Mouse (Mus musculus): ENCODE measurements around the gene Fgfr2. TPM values are rescaled to one million over a fixed set of nuclear protein-coding genes. Genes with fewer than 3 reads are reported as not detected.

Fgfr2 gene
- polyA plus RNA-seq, 1 experiment from 2014 or later: 81.1 TPM

DNA sequence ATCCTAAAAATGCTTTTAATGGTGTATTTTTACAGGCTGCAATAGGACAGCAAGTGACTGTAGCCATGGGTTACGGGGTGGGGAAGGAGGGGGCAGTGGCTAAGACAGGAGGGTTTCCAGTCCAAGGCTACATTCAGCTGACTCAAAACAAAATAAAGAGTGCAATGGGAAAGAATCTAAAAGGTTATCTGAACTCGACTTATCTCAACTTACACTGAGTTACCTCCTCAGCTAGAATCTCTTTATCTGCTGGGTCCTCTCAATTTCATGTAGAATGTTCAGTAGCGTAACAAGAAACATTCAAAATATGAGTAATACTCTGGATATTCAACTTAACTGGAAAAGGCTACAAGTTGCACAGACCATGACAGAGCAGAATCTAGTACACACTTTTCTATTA lies 550.4 kb downstream of the Fgfr2 start:
- Histone ChIP-seq H3K27ac (peak overlapping the region; percentile 61; the same call in 1 of the 2 replicates), H3K9me3 (replicated peaks) (no peaks in the 10 kb centered on the region), H3K4me2 (replicated peaks) (no peak overlapping the region), H3K4me1 (peaks cover 21% of the 10 kb centered on the region), H3K4me3 (no peak overlapping the region), H3K27me3 (peaks cover 8% of the 10 kb centered on the region), H3K9ac (no peak overlapping the region), H3K36me3 (peaks cover 11% of the 10 kb centered on the region; the same call in 1 of the 2 replicates)
- WGBS: 65% methylated on average over 3 of the region's 3 CpGs
- ATAC-seq (ENCODE audit: low FRiP score): no peak

DNA sequence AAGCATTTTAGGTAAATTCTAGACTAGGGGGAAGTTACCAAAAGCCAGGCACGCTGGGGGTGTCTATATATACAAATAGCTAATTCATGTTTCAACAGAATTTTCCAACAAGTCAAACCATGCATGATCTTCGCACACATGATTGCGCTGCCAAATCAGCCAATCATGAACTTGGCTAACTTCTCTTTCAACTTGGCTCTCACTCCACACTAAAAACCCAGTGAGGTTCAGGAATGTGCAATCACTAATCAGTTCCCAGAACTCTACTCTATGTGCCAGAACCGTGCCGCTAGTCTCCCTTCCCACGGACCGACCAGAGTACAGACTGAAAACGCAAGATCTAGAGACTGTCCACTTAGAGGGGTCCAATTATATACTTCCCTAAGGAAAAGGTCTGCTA lies 551.7 kb downstream of the Fgfr2 start:
- H3K4me3 ChIP-seq: no peak overlapping the region
- no peaks in the 10 kb centered on the region for H3K27me3 ChIP-seq
- no peaks in the 10 kb centered on the region for H3K9me3 ChIP-seq (replicated peaks)
- H3K36me3 ChIP-seq: peaks cover 11% of the 10 kb centered on the region; the same call in 1 of the 2 replicates
- no peak overlapping the region for H3K27ac ChIP-seq
- ATAC-seq (ENCODE audit: low FRiP score): no peak
- no peak overlapping the region for H3K4me2 ChIP-seq (replicated peaks)
- H3K4me1 ChIP-seq: peaks cover 19% of the 10 kb centered on the region
- 87% methylated on average over 8 of the region's 8 CpGs for WGBS
- no peak overlapping the region for H3K9ac ChIP-seq

GRCm38 (mm10) chr7:132570071-132570470 lies 553.1 kb downstream of the Fgfr2 start:
- H3K27me3 ChIP-seq: no peaks in the 10 kb centered on the region
- H3K27ac ChIP-seq: no peak overlapping the region
- WGBS: 82% methylated on average over 5 of the region's 5 CpGs
- peaks cover 11% of the 10 kb centered on the region for H3K4me1 ChIP-seq
- no peak for ATAC-seq (ENCODE audit: low FRiP score)
- H3K4me3 ChIP-seq: no peak overlapping the region
- no peaks in the 10 kb centered on the region for H3K9me3 ChIP-seq (replicated peaks)
- H3K9ac ChIP-seq: no peak overlapping the region
- H3K36me3 ChIP-seq: peaks cover 15% of the 10 kb centered on the region; the same call in 1 of the 2 replicates
- H3K4me2 ChIP-seq (replicated peaks): no peak overlapping the region

- peaks cover 23% of the 10 kb centered on the region for H3K36me3 ChIP-seq
- H3K4me1 ChIP-seq: peaks cover 9% of the 10 kb centered on the region
- no peak overlapping the region for H3K9ac ChIP-seq
- no peaks in the 10 kb centered on the region for H3K9me3 ChIP-seq (replicated peaks)
- no peak overlapping the region for H3K4me2 ChIP-seq (replicated peaks)
- H3K4me3 ChIP-seq: no peak overlapping the region
- no peak overlapping the region for H3K27ac ChIP-seq
- H3K27me3 ChIP-seq: no peaks in the 10 kb centered on the region
- 94% methylated on average over 6 of the region's 6 CpGs for WGBS
- ATAC-seq (ENCODE audit: low FRiP score): no peak
These were observed 554.3 kb downstream of the Fgfr2 start for GRCm38 (mm10) chr7:132568817-132569216.

GRCm38 (mm10) chr7:132565831-132566230 lies 557.3 kb downstream of the Fgfr2 start:
- Histone ChIP-seq H3K4me2 (replicated peaks) (no peak overlapping the region), H3K4me1 (no peaks in the 10 kb centered on the region), H3K27ac (no peak overlapping the region), H3K36me3 (peaks cover 53% of the 10 kb centered on the region), H3K9me3 (replicated peaks) (no peaks in the 10 kb centered on the region), H3K4me3 (no peak overlapping the region), H3K27me3 (no peaks in the 10 kb centered on the region), H3K9ac (no peak overlapping the region)
- 67% methylated on average over 1 of the region's 1 CpGs for WGBS
- no peak for ATAC-seq (ENCODE audit: low FRiP score)

DNA sequence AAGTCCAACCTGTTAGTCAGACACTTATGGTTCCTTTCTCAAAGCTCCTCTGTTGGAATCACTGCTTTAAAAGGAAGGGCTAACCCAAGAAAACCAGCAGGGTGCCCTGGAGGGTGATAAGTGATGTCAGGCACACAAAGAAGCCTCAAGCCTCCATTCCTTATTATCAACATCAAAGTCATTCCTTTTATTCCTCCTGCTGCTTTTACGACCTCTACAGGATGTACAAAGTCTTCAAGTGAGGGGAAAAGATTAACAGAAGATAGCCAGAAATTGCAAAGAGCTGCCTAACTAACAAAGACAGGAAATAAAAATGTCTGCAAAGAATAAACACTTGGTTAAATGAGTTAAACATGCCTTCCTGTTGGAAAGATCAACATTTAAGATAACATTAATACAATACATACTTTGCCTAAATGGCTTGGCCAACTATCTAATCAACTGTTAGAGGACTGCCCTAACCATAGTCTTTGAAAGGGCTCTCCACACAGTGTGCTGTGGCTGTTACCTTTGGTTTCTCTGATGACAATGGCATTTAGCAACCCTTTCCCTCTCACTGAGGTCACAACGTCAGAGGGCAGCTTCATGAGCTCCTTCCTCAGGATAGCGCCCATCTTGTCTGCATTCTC lies 563.9 kb downstream of the Fgfr2 start:
- WGBS: 57% methylated on average over 3 of the region's 3 CpGs
- H3K27me3 ChIP-seq: no peaks in the 10 kb centered on the region
- H3K9ac ChIP-seq: no peak overlapping the region
- no peak overlapping the region for H3K4me2 ChIP-seq (replicated peaks)
- H3K9me3 ChIP-seq (replicated peaks): no peaks in the 10 kb centered on the region
- no peak overlapping the region for H3K27ac ChIP-seq
- H3K4me1 ChIP-seq: no peaks in the 10 kb centered on the region
- no peak overlapping the region for H3K4me3 ChIP-seq
- peaks cover 69% of the 10 kb centered on the region for H3K36me3 ChIP-seq
- no peak for ATAC-seq (ENCODE audit: low FRiP score)

- Histone ChIP-seq H3K27me3 (no peaks in the 10 kb centered on the region), H3K27ac (no peak overlapping the region), H3K9ac (no peak overlapping the region), H3K4me2 (replicated peaks) (no peak overlapping the region), H3K4me1 (no peaks in the 10 kb centered on the region), H3K4me3 (no peak overlapping the region), H3K36me3 (peaks cover 59% of the 10 kb centered on the region), H3K9me3 (replicated peaks) (no peaks in the 10 kb centered on the region)
- 90% methylated on average over 7 of the region's 7 CpGs for WGBS
- ATAC-seq (ENCODE audit: low FRiP score): no peak
These were observed 564.9 kb downstream of the Fgfr2 start for GRCm38 (mm10) chr7:132558141-132558736.

DNA sequence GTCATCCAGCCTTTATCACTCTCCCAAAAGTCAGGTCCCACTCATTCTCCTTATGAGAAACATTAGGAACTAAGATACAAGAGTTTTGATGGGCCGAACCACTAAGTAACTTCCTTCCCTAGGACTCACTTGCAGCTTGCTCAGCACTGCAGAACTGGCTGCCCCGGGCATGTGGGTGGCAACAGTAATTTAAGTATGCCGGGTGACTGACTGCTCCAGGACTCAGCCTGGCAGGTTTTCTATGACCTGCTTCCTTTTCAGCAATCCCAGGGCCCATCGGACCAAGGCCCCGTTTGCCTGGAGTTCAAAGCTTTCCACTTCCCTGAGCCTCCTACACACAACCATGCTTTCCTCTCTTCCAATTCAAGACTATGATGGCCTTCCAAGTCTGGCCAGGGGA lies 566.6 kb downstream of the Fgfr2 start:
- Histone ChIP-seq H3K4me2 (replicated peaks) (no peak overlapping the region), H3K27me3 (no peaks in the 10 kb centered on the region), H3K4me3 (no peak overlapping the region), H3K9me3 (replicated peaks) (no peaks in the 10 kb centered on the region), H3K36me3 (peaks cover 42% of the 10 kb centered on the region), H3K27ac (no peak overlapping the region), H3K9ac (no peak overlapping the region), H3K4me1 (no peaks in the 10 kb centered on the region)
- WGBS: 92% methylated on average over 5 of the region's 5 CpGs
- ATAC-seq (ENCODE audit: low FRiP score): no peak

- no peaks in the 10 kb centered on the region for H3K9me3 ChIP-seq (replicated peaks)
- H3K4me2 ChIP-seq (replicated peaks): no peak overlapping the region
- ATAC-seq (ENCODE audit: low FRiP score): no peak
- peaks cover 4% of the 10 kb centered on the region; the same call in 1 of the 2 replicates for H3K4me1 ChIP-seq
- no peak overlapping the region for H3K27ac ChIP-seq
- WGBS: 43% methylated on average over 4 of the region's 4 CpGs
- H3K27me3 ChIP-seq: no peaks in the 10 kb centered on the region
- peaks cover 36% of the 10 kb centered on the region for H3K36me3 ChIP-seq
- no peak overlapping the region for H3K4me3 ChIP-seq
- H3K9ac ChIP-seq: no peak overlapping the region
These were observed 567.2 kb downstream of the Fgfr2 start for GRCm38 (mm10) chr7:132555911-132556310.

DNA sequence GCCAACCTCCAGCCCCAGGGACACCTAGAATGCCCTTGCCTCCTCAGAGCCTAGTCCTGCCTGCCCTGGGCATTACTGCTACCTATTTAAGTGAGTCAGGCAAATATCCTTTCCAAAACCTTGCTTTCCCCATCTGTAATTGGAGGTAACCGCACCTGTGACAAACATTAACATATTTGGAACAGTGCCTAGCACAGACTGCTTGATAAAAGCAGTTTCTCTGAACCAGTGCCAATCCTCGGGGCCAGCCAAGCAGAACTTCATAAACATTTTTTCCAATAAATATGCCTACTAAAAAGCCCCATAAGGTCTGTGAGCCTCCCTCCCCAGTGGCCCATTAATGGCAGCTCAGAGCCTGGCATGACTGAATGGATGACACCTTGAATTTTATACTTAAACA lies 569.1 kb downstream of the Fgfr2 start:
- 72% methylated on average over 2 of the region's 2 CpGs for WGBS
- no peak overlapping the region for H3K4me2 ChIP-seq (replicated peaks)
- H3K9ac ChIP-seq: no peak overlapping the region
- ATAC-seq (ENCODE audit: low FRiP score): no peak
- no peaks in the 10 kb centered on the region for H3K9me3 ChIP-seq (replicated peaks)
- H3K27ac ChIP-seq: no peak overlapping the region
- no peaks in the 10 kb centered on the region for H3K27me3 ChIP-seq
- peaks cover 22% of the 10 kb centered on the region; the same call in 1 of the 2 replicates for H3K36me3 ChIP-seq
- H3K4me1 ChIP-seq: peaks cover 4% of the 10 kb centered on the region; the same call in 1 of the 2 replicates
- no peak overlapping the region for H3K4me3 ChIP-seq

GRCm38 (mm10) chr7:132551351-132552126 lies 571.6 kb downstream of the Fgfr2 start:
- peak overlapping the region; percentile 45 for H3K4me3 ChIP-seq
- no peaks in the 10 kb centered on the region for H3K9me3 ChIP-seq (replicated peaks)
- 0 out of 2 replicates have a peak, but pooled peaks cover 2% of the 10 kb centered on the region for H3K27me3 ChIP-seq
- peak overlapping the region; percentile 39; the same call in 1 of the 2 replicates for H3K9ac ChIP-seq
- H3K4me1 ChIP-seq: peaks cover 4% of the 10 kb centered on the region; the same call in 1 of the 2 replicates
- no peak overlapping the region; the same call in 1 of the 2 replicates for H3K27ac ChIP-seq
- peak; percentile 96 for ATAC-seq (ENCODE audit: low FRiP score)
- WGBS: 2% methylated on average over 27 of the region's 27 CpGs
- peak overlapping the region; percentile 77 for H3K4me2 ChIP-seq (replicated peaks)
- 0 out of 2 replicates have a peak, but pooled peaks cover 3% of the 10 kb centered on the region for H3K36me3 ChIP-seq

- 75% methylated on average over 3 of the region's 3 CpGs for WGBS
- no peak for ATAC-seq (ENCODE audit: low FRiP score)
- H3K4me1 ChIP-seq: peaks cover 9% of the 10 kb centered on the region; the same call in 1 of the 2 replicates
- H3K9ac ChIP-seq: no peak overlapping the region
- H3K27ac ChIP-seq: no peak overlapping the region
- H3K4me2 ChIP-seq (replicated peaks): no peak overlapping the region
- H3K9me3 ChIP-seq (replicated peaks): no peaks in the 10 kb centered on the region
- peaks cover 2% of the 10 kb centered on the region; the same call in 1 of the 2 replicates for H3K27me3 ChIP-seq
- H3K36me3 ChIP-seq: no peaks in the 10 kb centered on the region
- no peak overlapping the region for H3K4me3 ChIP-seq
These were observed 576.0 kb downstream of the Fgfr2 start for GRCm38 (mm10) chr7:132547126-132547525.

All from hindbrain, embryonic 12.5 days (tissue).